Mouse (Mus musculus) megakaryocyte, adult 5-6 weeks (primary cell): ENCODE measurements around the gene Snap91. TPM values are rescaled to one million over a fixed set of nuclear protein-coding genes. Genes with fewer than 3 reads are reported as not detected.

ENCODE experiments used
- ATAC-seq: 2 replicates; pipeline ENCODE4 v1.8.0; 2016; ENCODE audit warnings: mild to moderate bottlenecking, inconsistent platforms; ENCODE audit not compliant: poor library complexity, severe bottlenecking
- total RNA-seq, 2 experiments: library from RNA; stranded (forward) in 1 of 2; stranded (reverse) in 1 of 2; fragments of 153-499, 151-499 nt in 1 of 2; fragments of 221-1000, 200-1000 nt in 1 of 2; gene quantifications; 2 replicates each; pipeline versions ENCODE4 v1.2.3 to v1.2.4; 2015 to 2017

The Snap91 gene
- total RNA-seq (2015) = not detected in 2 replicates
- not detected in 2 replicates for total RNA-seq (2017)

GRCm38 (mm10) chr9:86880113-86880972, at the start of gene Snap91:
Gene Snap91, minus strand, starts transcription at chr9:86880654.
- ATAC-seq = no peak

DNA sequence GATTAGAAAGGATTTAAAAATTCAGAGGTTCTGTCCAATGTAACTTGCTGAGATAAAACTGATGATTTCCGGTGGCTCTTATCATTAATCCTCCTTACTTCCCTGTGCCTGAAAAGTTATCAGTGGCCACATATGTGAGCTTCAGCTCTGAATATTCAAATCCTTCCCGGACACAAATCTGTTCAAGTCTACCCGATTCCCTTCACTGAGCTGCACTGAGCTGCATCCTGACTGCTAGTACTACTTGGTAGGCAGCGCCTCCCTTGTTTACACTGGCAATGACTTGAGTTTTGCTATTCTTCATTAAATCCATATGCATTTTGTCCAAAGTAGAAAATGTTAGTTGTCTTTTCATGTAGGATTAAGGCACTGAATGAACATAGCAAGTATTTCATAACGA, 46.1 kb upstream of the Snap91 start:
- no peak for ATAC-seq

- no peak for ATAC-seq
These were observed 45.2 kb upstream of the Snap91 start for GRCm38 (mm10) chr9:86925688-86926087.

GRCm38 (mm10) chr9:86922430-86922829, 42.0 kb upstream of the Snap91 start:
- ATAC-seq = no peak

DNA sequence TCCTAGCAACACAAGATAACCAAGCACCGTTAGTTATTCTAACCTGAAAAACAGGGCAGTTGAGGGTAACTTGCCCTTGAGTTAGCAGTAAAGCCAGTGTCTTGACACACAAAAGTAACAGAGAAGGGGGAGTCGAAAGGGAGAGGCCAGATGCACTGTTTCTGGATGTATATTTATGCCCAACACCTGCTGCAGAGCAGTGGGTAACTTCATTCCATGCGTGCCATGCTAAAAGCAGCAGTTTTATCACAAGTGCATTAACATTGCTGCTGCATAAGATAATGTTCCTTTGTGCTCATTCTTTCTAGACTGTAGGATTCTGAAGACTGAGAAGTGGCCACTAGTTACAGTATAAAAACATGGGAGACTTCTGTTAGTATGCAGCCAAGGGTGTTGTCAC, 36.1 kb upstream of the Snap91 start:
- ATAC-seq = no peak

DNA sequence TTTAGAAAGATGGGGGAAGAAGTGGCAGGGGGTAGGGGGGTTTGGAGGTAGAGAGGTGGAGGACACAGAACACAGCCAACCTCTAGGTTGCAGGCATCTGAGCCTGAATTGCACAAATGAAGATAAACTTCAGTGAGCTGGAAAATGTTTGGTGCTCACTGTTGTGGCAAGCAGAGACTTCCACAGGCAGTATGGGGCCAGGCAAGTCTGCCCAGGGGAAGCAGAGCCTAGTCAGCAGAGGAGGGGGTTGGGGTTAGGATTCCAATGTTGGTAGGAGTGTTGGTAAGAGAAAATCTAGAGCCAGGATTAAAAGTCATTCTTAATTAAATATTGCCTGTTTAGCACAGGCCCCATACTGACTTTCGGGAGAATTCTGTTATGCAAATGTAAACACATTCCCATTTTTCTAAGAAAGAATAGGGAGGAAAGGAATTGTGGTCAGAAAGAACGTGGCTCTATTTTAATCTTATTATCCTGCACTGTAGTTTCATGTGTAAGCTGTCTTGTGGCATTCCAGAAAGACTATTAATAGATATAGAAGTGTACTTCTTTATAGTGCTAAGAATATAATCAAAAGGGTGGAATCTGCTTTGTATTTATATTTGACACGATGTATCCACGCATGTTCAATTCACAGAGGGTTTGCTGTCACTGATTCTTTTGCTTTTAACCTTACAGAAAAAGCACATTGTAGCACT, 19.2 kb upstream of the Snap91 start:
- no peak for ATAC-seq

DNA sequence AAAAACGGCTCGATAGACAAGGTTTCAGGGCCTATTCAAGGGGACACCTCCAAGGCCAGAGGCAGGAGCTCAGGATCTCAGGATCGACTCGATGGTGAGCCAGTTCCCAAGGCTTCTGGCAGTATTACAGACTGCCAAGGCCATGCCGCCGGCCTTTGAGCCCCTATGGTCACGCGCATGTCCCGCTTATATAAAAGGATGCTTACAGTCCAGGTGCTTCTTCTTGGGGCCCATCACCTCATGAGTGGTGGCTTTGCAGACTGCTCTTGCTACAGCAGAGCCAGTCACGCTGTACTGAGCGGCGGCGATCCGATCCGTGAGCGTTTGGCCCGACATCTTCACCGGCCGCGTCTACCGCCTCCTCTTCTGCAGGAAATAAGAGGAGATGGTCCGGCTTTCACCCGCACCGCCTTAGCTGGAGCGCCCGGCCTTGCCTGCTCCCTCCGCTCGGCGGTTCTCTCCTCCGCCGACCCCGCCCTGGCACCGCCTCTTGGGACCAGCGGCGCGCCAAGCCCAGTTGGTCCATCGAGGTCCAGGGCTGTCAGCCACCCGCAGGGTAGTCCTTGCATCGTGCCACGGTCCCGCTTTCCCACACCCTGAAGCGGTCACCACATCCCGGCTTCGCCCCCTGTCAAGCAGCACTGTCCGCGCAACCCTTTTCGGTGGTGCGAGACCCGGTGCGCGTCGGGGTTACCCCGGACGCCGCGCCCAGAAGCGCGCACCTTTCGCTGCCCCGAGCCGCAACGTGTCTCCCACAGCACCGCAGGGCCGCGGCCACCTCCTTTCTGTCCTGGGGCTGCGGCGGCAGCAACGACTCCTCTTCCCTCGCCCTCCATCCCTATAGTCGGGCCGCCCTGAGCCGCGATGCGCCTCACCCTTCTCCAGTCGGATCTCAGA, 990 bp downstream of the Snap91 start:
- no peak for ATAC-seq

DNA sequence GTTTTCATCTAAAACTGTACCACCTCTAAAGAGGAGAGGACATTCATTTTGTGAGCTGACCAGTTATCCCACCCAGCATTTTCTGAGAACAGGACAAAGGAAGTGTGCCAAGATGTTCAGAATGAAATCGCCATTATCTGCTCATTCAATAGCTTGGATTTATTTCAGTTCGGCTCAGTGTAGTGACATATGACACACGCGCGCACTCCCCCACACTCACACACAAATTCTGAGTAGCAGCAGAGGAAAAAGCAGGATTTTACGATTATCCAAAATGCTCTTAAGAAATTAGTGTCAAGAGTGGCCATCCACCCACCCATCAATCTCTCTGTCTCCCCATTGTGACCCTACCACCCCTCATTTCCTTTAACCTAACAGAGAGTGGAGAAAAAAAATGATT, 1.7 kb downstream of the Snap91 start:
- ATAC-seq = no peak

- ATAC-seq = no peak
These were observed 6.8 kb downstream of the Snap91 start for GRCm38 (mm10) chr9:86873681-86874080.

- no peak for ATAC-seq
These were observed 10.7 kb downstream of the Snap91 start for GRCm38 (mm10) chr9:86869586-86870338.

DNA sequence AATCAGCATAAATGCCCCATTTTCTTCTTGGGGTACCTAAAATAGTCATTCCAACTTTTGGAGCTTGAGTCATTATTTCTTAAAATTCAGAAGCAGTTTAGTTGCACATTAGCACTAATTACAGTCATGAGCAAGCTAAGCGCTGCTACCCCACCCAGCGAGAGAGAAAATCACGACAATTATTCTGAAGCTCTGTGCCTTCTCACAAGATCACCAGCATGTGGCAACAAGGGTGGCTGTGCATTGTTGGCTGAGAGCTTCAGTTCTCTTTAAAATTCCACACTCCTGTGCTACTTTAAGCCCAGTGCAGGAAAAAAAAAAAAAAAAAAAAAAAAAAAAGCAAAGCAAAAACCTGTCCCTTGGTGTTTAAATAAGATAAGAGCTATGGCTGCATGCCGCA, 22.4 kb downstream of the Snap91 start:
- ATAC-seq = no peak

GRCm38 (mm10) chr9:86857626-86858025, 22.8 kb downstream of the Snap91 start:
- ATAC-seq = no peak

DNA sequence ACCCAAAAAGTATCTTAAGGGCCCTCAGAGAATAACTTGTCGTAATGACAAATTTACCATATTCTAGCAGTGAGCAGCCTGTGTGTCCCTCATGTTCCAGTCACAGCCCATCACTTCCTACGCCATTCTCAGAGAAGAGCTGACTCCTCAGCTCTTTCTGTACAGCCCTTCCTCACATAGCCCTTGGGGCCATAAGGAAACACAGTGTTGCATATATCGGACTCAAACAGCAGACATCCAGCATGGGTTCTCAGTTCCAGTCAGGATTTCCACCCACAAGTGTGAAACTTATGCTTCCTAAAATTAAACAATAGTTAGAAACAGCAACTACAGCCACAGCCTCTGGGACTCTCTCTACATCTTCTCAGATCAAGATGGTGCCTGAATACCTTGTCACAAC, 27.6 kb downstream of the Snap91 start:
- no peak for ATAC-seq

DNA sequence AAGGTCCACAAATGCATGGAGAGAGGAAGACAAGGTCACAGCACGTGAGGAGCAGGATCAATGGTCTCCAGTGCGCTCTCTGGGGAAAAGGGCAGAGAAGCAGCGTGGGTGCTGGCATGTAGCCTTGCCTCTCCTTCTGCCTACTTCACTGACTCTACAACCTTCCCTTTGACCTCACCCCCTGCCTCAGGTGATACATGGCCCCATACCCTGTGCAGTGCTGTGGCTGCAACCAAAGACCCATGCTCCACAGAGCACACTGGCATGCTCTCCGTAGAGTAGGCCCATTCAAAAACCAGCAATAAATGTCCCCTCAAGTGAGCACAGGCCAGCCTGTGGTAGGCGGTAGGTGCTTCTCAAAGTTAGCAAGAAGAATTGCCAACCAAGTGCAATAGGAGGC, 28.8 kb downstream of the Snap91 start:
- no peak for ATAC-seq

DNA sequence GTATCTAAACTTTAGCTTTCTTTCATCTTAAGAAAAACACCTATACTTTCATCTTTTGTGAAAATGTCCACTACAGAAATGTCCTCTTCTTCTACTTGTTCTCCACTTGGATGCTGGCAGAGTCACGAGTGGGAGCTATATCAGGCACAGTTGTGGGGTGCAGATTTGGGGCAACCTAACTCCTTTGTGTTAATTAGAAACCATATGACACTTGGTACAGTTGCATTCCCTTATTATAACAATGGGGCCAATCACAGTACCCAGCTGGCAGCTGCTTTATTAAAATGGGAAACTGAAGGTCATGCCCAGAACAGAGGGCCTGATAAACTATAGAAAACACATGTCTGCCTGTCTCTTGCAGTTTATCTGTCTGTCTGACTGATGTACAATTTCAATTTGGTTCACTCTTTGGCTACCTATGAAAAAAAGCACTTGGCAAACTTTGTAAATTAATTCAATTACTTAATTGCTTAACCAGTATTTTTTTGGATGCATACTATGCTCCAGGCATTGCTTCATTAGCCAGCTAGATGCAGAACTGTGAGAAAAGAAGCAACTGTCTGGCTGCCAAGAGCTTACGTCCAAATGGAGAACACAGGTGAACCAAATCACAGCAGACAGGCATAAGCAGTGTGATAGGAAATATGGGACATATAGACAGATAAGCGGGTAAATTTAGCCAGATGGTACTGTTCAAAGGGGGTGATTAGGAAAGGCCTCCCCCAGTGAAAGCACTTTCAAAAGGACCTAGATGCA, 29.8 kb downstream of the Snap91 start:
- no peak for ATAC-seq

DNA sequence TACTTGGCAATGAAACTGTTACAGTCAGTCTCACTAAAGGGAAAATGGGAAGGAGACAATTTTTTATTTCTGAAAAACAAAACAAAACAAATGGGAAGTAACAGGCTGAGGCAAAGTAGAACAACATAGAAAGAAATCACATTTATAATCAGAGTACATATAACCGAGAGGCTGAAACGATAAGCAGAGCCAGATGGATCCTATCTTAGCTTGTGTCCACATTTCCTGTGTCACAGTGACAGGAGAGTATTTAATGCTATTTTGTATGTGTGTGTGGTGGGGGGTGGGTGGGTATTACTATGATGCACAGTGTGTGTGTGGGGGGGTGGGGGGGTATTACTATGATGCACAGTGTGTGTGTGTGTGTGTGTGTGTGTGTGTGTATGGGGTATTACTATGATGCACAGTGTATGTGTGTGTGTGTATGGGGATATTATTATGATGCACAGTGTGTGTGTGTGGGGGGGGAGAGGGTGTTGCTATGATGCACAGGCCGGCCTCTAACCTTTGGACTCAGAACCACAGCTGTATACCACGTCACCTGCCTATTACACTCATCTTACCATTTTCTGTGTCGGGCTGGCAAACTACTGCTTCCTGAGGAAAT, 36.6 kb downstream of the Snap91 start:
- no peak for ATAC-seq

DNA sequence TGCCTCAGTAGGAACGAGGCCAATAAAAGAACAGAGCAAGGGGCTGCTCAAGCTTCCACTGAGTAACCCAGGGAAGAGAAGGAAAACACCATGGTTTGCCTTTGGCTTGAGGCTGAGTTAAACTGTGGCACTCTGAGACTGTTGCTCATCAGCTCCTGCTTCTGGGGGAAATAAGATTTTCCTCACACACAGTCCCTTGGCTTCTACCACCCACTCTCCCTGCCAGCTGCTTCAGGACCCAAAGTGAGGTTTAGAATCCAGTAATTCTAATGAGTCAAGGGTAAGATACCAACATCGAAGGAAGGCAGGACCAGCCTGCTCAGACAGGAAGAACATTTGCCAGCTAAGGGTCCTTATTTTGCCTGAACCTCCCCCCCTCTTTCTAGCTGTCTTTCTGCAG, 50.7 kb downstream of the Snap91 start:
- ATAC-seq = no peak

- no peak for ATAC-seq
These were observed 51.4 kb downstream of the Snap91 start for GRCm38 (mm10) chr9:86829034-86829433.

DNA sequence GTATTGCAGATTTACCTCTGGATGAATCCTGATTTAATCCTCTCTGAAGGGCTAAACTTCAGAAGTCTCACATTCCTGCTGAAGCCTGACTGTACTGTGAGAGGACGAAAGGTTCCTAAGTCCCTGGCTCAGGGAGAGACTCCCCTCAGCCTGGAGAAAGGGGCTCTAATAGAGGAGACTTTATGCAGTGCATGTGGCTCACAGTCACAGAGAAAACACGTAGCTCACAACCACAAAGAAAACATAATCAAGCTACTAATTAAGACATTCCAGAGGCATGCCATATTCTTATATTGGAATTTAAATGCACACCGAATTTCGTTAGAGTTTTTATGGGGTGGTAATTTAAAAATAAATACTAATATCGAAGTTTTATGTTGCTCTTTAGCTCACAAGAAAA, 61.1 kb downstream of the Snap91 start:
- ATAC-seq = no peak
